Mouse (Mus musculus): ENCODE measurements around the gene Atp6v1f.

The Atp6v1f gene

GRCm38 (mm10) chr6:29467583-29468354, at the start of gene Atp6v1f:
Gene Atp6v1f, plus strand, starts transcription at chr6:29467718.
- in situ Hi-C loops (cut with MboI; ENCODE audit: low pct_unique_long_range_greater_than_20kb in 1 of 2, low sequenced_read_pairs in 2 of 2, unreplicated experiment in 1 of 2), result no loop called here

GRCm38 (mm10) chr6:29420596-29420995, 46.9 kb upstream of the Atp6v1f start:
- in situ Hi-C loops (cut with MboI; ENCODE audit: low pct_unique_long_range_greater_than_20kb in 1 of 2, low sequenced_read_pairs in 2 of 2, unreplicated experiment in 1 of 2), result no loop called here

DNA sequence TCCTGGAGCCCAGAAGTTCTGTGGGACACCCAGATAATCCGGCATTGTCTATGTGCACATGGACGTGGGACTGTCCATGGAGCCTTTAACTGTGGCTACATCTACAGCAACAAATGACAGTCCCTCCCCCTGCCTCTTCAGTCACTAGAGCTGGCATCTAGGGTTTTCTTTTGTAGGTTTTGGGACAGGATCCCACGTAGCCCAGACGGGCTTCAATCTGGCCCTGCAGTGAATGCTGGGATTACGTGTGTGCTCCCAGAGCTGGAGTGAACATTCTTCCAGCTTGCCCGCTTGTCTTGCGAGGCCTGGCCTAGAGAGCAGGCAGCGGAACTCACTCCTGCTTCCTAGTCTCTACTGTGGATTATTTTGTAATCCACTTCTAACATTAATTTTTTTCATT, 42.4 kb upstream of the Atp6v1f start:
- in situ Hi-C loops (cut with MboI; ENCODE audit: low pct_unique_long_range_greater_than_20kb in 1 of 2, low sequenced_read_pairs in 2 of 2, unreplicated experiment in 1 of 2), result no loop called here

GRCm38 (mm10) chr6:29426331-29426730, 41.2 kb upstream of the Atp6v1f start:
- in situ Hi-C loops (cut with MboI; ENCODE audit: low pct_unique_long_range_greater_than_20kb in 1 of 2, low sequenced_read_pairs in 2 of 2, unreplicated experiment in 1 of 2), result no loop called here

GRCm38 (mm10) chr6:29428171-29428570, 39.3 kb upstream of the Atp6v1f start:
- in situ Hi-C loops (cut with MboI; ENCODE audit: low pct_unique_long_range_greater_than_20kb in 1 of 2, low sequenced_read_pairs in 2 of 2, unreplicated experiment in 1 of 2), result no loop called here

- in situ Hi-C loops (cut with MboI; ENCODE audit: low pct_unique_long_range_greater_than_20kb in 1 of 2, low sequenced_read_pairs in 2 of 2, unreplicated experiment in 1 of 2), result no loop called here
Measured at GRCm38 (mm10) chr6:29430681-29431420, 36.7 kb upstream of the Atp6v1f start.

DNA sequence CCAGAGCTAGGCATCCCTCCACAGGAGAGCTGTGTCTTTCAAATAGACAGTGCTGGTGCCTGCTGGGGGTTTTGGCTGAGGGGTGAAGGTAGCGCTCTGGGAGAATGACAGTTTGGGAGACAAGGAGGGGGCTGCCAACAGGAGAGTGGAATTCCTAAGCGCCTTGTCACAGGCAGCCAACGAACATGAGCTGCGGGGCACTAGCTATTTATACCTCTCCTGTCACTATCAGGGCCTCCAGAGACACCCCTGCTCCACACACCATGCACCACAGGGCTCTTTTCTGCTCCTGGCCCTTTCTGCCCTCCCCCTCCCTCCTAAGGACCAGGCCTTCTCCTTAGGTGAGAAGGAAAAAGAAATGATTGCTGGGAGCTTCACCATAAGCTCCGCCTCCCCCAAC, 36.0 kb upstream of the Atp6v1f start:
- in situ Hi-C loops (cut with MboI; ENCODE audit: low pct_unique_long_range_greater_than_20kb in 1 of 2, low sequenced_read_pairs in 2 of 2, unreplicated experiment in 1 of 2), result no loop called here

DNA sequence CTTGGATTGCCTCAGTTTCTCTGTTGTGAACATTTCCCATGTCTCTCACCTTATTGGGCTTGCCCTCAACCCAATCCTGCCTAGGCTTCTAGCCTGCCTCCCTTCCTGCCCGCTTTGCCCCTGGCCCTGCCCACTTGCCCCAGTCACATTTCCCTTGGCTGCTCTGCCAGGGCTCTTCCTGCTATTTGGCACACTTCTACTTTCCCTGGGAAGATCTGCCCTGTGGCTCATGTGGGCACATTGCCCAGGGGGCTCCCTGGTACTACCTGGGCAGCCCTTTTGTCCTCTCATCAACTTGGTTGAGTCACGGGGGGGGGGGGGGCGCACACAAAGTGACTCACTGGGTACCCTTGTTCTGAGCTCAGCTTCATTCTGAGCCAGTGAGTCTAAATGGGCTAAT, 35.4 kb upstream of the Atp6v1f start:
- in situ Hi-C loops (cut with MboI; ENCODE audit: low pct_unique_long_range_greater_than_20kb in 1 of 2, low sequenced_read_pairs in 2 of 2, unreplicated experiment in 1 of 2), result no loop called here

DNA sequence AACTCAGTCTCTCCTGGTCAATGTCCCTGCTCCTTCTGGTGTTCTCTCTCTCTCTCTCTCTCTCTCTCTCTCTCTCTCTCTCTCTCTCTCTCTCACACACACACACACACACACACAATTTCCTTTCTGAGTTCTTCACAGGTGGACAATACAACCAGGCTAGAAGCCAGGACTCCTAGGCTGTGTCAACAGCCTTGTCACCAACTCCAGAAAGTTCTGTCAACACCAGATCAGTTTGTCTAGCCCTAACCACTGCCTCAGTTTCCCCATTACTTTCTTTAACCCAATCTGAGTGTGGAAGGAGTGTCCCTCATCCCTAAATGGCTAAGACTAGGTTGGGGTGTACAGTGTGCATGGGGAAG, 34.9 kb upstream of the Atp6v1f start:
- in situ Hi-C loops (cut with MboI; ENCODE audit: low pct_unique_long_range_greater_than_20kb in 1 of 2, low sequenced_read_pairs in 2 of 2, unreplicated experiment in 1 of 2), result no loop called here

DNA sequence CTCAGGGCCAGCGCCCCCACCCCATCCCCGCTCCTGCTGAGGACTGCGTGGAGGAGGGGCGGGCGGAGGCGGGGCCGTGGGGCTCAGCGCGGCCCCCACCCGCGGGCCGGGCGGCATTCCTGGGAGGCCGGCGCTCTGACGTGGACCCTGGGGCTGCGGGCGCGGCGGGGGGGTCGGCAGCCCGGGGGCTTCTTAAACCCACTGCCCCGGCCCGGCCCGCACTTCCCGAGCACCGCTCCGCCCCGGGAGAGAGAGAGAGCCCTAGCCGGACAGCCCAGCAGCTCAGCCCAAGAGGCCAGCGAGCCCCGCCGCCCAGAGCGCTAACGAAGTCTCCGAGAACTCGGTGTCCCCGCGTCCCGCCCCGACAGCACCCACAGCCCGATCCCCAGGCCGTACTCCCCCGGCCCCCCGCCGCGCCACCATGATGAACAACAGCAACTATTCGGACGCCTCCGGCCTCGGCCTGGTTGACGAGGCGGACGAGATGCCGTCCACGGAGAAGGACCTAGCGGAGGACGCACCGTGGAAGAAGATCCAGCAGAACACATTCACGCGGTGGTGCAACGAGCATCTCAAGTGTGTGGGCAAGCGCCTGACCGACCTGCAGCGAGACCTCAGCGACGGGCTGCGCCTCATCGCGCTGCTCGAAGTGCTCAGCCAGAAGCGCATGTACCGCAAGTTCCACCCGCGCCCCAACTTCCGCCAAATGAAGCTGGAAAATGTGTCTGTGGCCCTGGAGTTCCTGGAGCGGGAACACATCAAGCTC, 34.3 kb upstream of the Atp6v1f start, which contains the start of gene Flnc:
Gene Flnc, plus strand, starts transcription at position 219 of the 766 bp plus-strand sequence.
- in situ Hi-C loops (cut with MboI; ENCODE audit: low pct_unique_long_range_greater_than_20kb in 1 of 2, low sequenced_read_pairs in 2 of 2, unreplicated experiment in 1 of 2), result no loop called here

DNA sequence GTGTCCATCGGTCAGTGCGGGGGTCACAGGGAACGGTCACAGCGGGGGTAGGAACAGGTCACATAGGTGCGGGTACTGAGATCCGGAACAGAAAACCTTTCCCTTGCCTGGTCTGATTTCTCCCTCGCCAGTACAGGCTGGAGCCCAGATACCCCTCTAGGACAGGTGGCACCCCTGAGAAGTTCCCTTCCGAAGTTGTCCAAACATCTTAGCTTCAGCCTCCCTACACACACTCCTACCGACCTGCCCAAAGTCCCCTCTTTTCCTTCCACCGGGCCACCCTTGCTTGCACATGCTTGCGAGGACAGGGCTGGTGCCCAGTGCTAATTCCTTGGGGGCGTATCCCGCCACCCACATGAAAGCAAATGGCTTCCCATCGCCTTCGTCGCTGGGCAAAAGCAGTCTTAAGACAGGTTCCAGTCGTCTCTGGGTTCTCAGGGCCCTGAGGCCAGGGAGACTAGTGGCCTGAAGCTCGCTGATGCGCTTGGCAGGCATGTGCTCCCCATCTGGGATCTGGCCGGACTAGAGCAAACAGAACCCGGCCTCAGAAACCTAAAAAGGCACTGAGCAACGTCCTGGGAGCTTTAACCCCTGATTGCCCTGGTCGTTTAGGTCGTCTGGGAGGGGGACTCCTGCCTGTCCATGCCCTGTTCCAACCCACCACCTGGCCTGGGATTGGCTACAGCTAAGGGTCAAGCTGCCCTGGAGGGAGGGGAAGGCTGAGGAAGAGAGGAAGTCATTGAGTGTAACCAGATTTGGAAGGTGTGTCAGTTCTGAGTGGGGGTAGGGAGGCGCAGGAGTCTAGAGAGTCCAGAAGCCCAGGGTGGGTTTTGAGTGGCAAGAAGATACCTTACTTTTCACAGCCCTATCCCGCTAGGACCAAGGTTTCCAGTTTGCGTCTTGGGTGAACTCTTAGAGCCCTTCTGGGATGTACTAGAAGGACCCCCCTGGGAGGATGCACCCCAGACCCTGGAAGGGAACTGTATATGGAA, 33.4 kb upstream of the Atp6v1f start:
- in situ Hi-C loops (cut with MboI; ENCODE audit: low pct_unique_long_range_greater_than_20kb in 1 of 2, low sequenced_read_pairs in 2 of 2, unreplicated experiment in 1 of 2), result no loop called here

DNA sequence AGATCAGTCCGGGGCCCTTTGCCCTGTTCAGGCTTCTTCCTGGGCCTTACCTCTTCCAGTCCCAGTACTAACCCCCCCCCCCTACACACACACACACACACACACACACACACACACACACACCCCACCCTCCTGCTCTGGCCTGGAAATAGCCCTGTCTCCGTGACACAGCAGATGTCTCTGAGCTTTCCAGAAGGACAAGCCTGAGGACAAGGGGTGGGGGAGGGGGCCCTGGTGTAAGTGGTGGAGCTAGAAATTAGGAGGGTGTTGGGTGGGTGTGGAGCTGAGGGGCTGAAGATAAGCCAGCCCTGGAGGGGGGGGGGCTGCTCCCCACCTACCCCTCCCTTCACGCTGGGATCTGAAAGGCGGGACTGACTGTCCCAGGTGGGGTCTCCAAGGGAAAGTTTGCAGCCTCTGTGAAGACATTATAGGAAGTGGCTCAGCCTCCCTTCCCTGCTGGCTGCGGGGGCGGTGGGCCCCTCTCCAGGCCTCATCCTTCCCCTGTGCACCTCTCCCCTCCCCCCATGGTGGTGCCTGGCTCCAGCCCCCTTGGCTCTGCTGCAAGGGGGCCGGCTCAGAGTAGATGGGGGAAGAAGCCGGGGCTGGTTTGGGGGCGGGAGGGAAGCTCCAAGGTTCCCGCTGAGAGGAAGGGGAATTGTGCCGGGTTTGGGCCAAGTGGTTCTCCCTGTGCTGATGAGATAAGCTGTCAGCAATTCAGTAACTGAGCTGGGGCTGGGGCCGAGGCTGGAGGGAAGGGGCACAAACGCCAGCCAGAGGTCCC, 32.4 kb upstream of the Atp6v1f start:
- in situ Hi-C loops (cut with MboI; ENCODE audit: low pct_unique_long_range_greater_than_20kb in 1 of 2, low sequenced_read_pairs in 2 of 2, unreplicated experiment in 1 of 2), result no loop called here

DNA sequence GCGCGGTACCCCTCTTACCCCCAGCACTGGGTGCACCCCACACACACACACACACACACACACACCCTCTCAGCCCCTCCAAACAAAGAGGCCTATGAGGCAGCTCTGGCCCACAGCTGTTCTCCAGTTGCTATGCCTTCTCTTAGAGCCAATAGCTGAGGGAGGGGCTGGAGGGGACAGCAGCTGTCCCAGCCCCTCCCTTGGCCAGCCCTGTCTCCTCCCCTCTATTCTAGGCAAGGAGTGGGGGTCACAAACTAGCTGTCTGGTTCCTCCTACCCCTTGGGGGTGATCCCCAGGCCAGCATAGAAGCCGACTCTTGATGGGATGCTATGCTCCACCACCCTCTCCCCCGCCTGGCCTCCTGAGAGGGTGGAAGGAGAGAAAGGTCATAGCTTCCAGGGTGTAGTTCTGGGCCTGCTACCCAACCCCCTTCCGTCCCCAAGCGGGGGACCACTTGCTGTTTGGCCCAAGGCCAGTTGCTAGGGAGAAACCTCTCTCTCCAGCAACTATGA, 31.5 kb upstream of the Atp6v1f start:
- in situ Hi-C loops (cut with MboI; ENCODE audit: low pct_unique_long_range_greater_than_20kb in 1 of 2, low sequenced_read_pairs in 2 of 2, unreplicated experiment in 1 of 2), result no loop called here

GRCm38 (mm10) chr6:29436461-29436934, 31.0 kb upstream of the Atp6v1f start:
- in situ Hi-C loops (cut with MboI; ENCODE audit: low pct_unique_long_range_greater_than_20kb in 1 of 2, low sequenced_read_pairs in 2 of 2, unreplicated experiment in 1 of 2), result no loop called here

GRCm38 (mm10) chr6:29439251-29439650, 28.3 kb upstream of the Atp6v1f start:
- in situ Hi-C loops (cut with MboI; ENCODE audit: low pct_unique_long_range_greater_than_20kb in 1 of 2, low sequenced_read_pairs in 2 of 2, unreplicated experiment in 1 of 2), result no loop called here

GRCm38 (mm10) chr6:29439789-29440188, 27.7 kb upstream of the Atp6v1f start:
- in situ Hi-C loops (cut with MboI; ENCODE audit: low pct_unique_long_range_greater_than_20kb in 1 of 2, low sequenced_read_pairs in 2 of 2, unreplicated experiment in 1 of 2), result no loop called here

GRCm38 (mm10) chr6:29444773-29445172, 22.7 kb upstream of the Atp6v1f start:
- in situ Hi-C loops (cut with MboI; ENCODE audit: low pct_unique_long_range_greater_than_20kb in 1 of 2, low sequenced_read_pairs in 2 of 2, unreplicated experiment in 1 of 2), result no loop called here

Measured in mouse embryonic stem cell (cell line).